Mouse (Mus musculus) lung, postnatal 14 days (tissue): ENCODE results near the gene St6galnac3.

Source experiments
- DNase-seq: peaks from one replicate; pipeline ENCODE4 v3.0.0; 2021

St6galnac3 gene

DNA sequence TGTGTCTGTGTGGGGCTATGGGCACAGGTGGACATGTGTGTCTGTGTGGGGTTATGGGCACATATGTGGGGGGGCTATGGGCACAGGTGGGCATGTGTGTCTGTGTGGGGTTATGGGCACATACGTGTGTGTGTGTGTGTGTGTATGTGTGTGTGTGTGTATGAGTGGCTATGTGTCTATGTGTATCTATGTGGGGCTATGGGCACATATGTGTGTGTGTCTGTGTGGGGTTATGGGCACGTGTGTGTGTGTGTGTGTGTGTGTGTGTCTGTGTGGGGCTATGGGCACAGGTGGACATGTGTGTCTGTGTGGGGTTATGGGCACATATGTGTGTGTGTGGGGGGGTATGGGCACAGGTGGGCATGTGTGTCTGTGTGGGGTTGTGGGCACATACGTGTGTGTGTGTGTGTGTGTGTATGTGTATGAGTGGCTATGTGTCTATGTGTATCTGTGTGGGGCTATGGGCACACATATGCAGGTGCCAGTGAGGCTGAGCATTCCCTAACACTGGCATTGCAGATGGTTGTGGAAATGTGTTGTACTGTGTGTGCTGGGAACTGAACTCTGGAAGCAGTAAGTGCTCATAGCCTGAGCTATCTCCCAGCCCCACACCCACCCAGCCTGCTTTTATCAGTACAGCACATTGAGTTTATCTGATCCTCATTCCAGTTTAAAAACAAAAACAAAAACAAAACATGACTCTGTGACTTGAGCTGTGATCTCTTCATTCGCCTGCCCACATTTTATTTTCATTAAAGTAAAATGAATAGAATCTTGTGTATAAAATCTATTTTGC, 8.6 kb upstream of the St6galnac3 start:
- no peak for DNase-seq

DNA sequence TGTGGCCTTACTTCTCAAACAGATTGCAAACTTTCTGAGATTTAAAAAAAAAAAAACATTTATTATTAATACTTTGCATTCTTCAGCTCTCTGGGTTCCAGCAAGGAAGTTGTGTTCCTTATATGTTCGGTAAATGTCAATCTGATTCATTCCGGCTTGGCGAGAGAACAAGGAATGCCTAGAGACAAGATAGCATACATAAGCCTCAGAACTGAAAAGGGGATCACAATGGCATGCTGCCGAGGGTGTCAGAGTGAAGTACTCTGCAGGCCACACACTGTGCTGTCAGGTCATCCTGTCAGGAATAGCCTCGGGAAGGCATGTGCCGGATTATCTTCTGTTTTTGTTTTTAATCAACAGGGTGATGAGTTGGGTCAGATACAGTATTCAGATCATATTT, 7.8 kb upstream of the St6galnac3 start:
- no peak for DNase-seq

DNA sequence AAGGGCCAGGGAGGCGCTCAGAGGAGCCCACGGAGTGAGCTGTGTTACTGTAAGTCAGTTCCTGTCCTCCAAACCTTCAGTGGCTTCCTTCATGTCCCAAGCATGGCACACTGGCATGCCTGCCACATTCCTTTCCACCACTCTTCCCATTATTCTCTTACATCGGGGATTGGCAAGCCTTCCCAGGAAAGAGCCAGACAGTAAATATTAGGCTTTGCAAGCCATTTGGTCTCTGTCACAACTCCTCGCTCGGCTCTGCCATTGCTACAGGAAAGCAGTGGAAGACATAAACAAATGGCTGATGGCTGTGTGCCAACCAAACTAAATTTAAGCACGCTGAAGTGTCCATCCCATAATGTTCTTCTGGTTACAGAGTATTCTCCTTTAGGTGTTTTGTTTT, 7.1 kb upstream of the St6galnac3 start:
- peak; percentile 49 for DNase-seq

DNA sequence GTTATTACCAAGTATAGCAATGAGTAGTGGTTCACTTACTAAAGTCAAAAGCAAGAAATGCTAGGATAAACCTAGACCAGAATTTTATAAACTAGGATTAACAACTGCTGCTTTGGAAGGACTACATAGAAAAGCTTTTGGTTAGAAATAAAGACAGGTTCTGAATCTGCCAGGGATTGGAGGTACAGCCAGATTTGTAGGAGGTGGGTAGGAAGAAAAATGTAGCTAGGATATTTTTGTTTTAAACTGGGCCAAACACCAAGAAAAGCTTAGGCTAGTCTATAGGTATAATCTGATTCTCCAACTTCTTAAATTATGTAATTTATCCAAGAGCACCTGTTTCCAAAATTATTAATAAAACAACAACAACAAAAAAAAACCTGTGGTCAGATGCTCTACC, 3.6 kb upstream of the St6galnac3 start:
- DNase-seq = no peak

DNA sequence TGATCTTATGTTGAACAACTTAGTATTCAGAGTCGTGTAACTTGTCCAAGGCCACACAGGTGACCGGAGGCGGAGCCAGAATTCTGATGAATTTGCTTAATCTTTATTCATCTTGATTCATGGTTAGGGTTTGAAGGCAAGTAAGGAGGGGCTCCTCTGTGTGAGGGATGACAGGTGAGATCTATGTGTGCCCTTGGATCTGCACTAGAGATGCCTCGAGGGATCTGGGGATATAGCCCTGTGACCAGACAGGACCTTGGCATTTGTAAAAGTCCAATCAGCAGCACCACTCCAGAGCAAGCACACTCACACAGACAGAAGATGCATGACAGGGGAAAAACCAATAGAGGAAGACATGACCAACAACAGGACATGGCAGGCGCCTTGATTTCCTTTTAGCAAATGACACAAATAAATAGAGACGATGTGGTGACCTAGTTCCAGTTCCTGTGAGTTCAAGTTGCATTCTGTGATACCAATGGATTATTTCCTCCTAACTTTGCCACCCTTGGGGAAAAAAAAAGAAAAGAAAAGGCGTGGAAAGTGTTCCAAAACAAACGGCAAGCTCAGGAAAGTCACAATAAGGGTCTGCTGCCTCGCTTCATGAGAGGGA, 1.4 kb downstream of the St6galnac3 start:
- DNase-seq = no peak

DNA sequence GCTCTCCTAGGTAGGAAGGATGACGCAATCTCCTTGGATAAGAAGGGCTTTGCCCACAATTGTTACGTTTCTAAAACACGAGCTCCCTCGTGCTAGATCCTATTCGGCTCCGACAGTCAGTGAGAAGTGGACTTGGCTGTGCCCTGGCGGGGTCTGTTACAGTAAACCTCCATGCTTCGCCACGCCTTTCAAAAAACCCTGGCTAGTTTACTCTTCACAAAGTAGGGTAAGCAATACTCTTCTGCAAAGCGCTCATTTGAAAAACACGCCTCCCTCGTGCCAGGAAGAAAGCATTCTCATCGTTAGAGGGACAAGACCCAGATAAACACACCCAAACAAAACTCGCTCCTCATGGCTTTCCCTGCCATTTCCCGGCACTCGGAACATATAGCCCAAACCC, 3.4 kb downstream of the St6galnac3 start:
- DNase-seq = no peak

DNA sequence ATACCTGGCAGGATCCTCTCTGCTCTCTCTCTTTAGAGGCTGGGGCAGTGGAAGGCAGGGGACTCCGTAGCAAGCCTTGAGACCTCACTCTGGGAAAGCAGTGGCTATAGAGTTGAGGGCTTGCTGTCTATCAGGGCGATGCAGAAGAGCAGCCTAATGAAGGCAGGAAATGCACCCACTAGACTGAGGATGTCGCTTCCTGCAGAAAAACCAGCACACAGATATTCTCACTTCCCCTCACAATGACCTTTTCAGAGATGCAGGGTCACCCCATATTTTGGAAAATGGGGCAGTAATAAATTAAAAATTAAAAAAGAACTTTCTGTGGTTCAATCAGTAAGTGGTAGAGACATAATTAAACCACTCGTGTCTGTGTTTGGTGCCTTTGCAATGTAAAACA, 4.1 kb downstream of the St6galnac3 start:
- DNase-seq = no peak

DNA sequence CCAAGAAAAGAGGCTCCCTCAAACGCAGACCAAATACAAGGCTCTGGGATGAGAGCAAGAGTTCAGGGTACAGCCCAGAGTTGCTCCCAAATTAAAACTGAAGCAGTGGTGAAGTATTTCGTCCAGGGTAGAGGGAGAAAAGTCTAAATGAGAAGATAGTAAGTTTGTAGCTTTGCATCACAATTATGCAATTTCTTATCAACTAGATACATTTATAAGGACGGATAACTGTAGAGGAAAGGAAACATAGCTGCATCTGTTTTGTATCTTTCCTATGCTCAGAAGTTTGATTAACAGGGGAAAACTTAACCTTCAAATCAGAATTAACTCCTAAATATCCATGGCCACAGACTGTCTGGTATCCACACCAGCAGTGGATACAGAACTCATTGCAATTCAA, 4.7 kb downstream of the St6galnac3 start:
- DNase-seq = no peak

DNA sequence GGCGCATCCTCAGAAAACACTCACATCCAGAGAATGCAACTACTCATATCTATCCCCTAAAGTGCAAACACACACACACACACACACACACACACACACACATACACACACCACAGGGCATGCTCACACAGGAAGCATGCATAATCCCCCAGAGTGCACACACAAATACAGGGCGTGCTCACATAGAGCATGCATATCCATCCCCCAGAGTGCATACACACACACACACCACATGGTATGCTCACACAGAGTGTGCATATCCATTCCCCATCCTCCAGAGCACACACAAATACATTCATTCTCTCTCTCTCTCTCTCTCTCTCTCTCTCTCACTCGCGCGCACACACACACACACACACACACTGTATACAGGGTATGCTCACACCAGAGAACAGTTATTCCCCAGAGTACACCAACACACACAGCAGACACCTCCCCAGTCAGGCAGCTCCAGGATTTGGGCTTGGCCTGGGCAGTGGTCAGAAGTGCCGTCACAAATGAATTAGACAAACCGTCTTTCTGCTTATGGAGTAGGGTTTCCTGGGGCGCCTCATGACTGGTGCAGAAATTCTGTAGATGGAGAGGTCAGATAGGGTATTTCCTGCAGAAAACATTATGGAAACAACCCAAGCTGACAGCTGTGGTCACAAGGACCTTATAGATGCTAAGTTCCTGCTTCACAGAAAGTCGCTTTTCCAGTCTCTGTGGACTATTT, 5.6 kb downstream of the St6galnac3 start:
- DNase-seq = no peak

DNA sequence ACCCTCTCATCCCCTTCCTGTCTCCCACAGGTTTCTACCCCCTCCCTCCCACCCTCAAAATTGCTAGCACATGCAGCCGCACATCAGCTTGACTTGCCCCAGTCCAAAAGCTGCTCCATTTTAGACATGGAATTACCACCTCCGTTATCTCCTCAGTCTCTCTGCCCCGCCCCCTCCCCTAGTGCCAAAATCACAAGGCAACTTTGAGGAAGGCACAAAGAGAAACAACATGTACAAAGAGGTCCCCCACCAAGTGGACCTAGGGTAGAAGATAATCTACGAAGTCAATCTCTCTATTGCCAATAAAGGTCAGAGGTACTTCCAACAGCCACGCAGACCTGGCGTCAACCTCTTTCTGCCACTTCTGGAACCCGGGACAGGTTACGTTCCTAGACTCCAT, 6.2 kb downstream of the St6galnac3 start:
- DNase-seq = no peak

DNA sequence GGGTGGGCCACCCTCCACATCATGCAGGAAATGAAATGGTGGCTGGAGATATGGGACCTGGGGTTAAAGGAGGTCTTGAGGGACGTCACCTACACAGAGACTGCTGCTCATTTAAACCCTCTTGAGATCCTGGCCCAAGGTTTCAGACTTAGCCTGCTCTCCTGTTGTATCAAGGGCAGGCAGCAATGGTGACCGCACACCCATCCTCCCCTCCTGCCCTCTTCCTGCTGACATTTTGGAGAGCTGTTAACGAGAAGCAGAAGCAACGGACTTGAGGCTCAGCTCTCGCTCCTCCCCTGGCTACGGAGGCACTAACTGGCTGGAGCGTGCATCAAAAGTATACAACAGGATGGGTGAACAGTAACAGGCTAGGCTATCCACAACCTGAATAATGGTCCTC, 7.2 kb downstream of the St6galnac3 start:
- DNase-seq = no peak

DNA sequence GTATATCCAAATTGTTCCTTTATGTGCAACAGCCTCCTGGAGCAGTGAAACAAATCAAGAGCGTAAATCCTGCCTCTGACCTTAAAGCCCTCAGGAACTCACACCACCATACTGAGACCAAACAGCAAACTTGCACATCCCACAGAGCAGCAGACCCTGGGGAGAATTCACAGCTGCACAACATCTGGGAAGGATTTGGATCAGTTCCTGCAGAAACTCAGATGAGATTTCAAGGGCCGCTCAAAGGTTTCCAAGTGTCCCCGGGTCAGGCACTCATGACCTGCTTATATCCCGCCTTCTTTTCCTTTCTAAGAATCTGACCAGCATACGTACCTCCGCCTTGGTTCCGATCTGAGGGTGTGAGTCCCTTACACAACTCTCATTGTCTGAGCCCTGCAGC, 9.3 kb downstream of the St6galnac3 start:
- no peak for DNase-seq

DNA sequence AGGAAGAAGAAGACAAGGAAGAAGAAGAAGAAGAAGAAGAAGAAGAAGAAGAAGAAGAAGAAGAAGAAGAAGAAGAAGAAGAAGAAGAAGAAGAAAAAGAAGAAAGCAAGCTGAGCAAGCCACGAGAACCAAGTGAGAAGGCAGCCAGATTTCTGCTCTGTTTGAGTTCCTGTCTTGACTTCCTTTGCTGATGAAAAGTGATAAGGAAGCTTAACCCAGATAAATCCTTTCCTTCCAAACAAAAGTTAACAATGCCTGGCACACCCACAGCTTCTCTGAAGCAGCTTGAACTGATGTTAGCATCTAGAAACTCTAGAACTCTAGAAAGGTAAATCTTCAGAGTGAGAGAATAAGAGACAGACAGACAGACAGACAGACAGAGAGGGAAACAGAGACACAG, 14.4 kb downstream of the St6galnac3 start:
- DNase-seq = no peak

DNA sequence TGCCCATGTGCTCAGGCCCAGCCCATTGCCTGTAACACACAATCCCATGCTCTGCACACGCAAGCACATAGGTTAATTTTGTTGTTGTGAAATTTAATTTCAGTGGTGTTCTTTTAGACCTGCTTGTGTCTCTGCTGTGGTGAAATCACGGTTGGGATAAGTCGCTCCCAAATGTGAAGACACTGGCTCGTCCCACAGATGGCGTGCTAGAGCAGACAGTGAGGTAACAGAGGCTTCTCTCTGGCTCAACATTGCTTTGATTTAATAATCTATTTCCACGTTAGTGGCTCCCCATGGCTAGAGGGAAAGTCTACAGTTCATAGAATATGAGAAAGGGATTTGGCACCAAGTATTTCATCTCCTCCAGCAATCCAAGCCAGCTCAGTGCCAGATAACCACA, 17.3 kb downstream of the St6galnac3 start:
- no peak for DNase-seq

DNA sequence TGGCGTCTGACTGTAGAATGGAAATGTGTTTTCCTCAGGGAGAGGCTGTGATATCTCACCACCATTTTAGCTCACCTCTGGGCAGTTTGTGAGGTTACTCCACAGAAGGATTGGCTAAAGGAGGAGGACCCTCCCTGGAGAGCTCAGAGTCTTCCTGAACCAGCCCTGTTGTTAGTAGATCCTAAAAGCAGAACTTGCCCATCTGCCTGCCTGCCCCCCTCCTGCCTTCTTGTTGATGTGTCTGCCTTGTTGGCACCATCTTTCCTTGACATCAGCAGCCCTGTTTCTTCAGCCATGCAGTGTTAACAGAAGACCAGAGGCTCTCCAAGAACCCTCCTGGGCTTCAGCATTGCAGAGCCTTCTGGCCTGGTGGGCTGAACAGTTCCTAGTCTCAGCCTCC, 18.1 kb downstream of the St6galnac3 start:
- no peak for DNase-seq

DNA sequence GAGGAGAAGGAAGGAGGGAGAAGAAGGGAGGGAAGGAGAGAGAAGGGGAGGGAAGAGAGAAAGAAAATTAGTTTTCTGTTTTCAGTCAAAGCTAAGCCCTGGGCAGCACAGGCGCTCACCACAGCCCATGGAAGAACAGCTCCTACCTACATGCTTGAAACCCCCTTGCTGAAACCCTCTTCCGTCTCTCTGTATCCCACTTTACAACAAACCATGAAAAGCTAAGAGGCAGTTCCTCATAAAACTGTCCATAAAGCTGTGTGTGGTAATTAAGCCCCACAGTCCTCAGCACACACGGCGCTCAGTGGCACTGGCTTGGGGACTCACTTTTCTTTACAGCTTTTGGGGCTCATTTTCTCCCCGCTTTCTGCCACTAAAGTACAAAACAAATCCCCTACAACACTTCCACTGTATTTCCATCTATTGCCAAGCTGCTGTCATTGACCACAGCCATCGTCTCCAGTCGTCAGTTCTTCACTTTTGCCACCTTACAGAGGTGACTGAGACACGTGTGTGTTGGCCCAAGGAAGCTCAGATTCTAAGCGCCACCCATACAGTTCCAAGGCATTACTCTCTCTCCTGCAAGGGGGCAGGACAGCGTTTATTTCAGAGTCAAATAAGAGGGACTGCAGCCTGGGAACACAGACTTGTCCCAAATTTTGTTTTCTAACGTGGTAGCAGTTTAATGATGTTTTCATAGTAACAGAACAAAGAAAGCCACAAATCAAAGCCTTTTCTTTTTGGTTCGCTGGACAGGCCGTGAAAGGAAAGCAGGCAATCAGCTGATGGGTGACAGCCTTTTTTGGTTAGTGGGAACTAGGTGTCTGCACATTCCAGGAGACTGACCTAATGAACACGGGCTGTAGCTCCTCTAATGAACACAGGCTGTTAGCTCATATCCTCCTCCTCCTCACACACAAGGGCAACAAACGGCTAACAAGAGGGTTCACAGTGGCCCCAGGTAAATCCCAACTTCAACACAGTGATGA, 22.9 kb downstream of the St6galnac3 start:
- DNase-seq = no peak

DNA sequence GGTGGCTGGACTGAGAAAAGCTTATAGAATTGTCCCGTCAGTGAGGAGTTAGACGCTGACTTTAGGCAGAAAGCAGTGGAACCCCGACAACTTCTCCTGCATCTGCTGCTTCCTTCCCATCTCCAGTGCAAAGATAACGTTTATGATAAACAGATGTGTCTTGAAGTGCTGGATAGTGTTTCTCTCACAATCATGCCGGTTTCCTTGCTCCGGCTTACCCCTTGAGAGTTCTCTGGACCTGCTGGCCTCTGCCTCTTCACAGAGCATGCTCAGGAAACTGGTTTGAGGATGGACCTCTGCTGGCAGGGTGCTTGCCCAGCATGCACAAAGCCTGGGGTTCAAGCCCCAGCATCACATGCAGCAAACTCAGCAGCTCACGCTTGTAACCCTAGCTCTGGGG, 23.8 kb downstream of the St6galnac3 start:
- DNase-seq = no peak

DNA sequence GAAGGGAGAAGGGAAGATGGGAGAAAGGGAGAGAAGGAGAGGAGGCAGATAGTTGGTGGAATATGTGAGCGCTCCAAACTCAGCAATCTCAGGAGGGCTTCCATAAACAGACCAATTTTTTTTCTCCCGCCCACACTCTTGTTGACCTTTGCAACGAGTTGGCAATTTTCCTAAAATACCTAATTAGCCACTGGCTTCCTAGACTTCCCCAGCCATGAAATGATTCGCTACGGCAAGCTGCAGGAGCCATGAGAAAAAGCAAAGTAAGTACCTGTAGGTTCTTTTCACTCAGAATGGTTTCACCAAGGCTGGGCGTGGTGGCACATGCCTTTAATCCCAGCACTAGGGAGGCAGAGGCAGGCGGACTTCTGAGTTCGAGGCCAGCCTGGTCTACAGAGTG, 25.9 kb downstream of the St6galnac3 start:
- DNase-seq = no peak

DNA sequence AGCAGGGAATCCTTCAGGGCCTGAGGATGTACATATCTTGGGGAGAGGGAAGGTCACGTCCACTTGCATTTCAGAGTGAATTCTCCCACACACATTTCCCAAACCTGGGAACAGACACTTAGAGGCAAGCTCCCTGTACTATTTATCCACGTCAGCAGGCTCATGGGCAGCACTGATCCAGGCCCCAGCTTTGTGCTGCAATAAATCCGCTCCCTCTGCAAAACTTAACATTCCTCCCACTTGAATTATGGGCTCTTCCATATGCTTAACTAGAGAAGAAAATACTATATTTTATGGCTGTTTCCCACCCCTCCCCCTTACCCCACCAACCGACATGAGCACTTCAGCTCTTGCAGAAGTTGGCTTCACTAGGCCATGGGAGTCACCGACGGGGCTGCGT, 32.0 kb downstream of the St6galnac3 start:
- DNase-seq = no peak

DNA sequence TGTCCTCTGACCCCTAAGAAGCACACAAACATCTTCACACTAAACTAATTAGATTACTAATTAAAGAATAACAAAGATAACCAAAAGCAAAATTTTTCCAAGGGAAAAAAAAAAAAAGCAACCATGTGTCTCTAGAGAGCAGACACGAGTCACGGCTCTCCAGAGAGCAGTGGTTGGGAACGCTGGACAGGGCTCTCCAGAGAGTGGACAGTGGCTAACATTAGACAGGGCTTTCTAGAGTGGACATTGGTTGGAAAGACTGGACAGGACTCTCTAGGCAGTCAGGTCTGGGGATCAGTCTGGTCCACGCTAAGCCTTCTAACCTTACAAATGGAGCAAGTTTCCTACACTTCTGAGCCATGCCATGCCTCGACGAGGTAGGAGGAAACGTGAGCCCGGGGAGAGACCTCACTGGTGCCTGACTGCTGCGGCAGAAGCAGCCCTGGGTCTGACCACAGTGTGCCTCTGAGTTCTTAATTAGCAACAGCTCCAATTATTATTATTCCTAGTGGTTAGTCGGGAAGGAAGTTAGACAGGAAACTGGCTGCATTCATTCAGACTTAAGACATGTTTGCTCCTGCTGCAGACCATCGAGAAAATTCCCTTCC, 32.7 kb downstream of the St6galnac3 start:
- DNase-seq = no peak

DNA sequence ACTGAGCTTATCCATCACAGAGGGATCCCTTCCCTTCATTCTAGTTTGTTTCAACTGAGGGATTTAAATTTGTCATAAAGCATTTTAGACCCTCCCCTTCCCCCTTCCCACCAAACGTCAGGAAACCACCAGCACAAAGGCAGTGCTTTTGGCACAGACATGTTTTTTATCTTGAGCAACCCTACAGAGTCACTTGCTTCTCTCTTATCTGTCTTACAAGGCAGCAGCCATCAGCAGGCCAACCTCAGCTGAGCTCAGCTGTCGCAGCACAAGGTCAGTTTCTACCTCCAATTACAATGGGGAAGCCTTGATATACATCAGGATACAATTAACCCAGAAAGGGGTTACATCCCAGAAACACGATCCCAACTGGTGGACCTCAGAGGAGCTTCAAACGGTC, 33.4 kb downstream of the St6galnac3 start:
- no peak for DNase-seq

DNA sequence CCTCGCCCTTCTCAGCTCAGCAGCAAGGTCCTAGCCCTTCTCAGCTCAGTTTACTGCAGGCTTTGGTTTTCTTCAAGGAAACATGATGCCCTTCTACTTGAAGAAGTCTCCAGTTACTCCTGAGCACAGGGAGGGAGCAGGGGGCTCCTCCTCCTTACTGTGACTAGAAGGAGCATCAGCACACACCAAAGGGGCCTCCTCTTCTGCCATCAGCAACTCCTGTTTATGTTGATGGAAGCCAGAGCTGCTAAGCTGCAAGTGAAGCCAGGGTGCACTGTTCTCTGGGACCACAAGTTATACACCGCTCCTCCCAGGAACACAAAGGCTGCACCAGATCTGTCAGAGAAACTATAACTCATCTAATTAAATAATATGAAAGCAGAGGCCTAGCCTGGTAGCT, 34.4 kb downstream of the St6galnac3 start:
- DNase-seq = no peak
